Mouse (Mus musculus) T-helper 1 cell (primary cell): ENCODE results near the gene Limd1.
"Not testable (repeated sequence)": the region's sequence is repeated elsewhere in the genome, so short reads cannot be mapped to it uniquely, and the experiment has no call there.

Source experiments
- in situ Hi-C: fragments of 300-600 bp; cut with MboI, MseI; formaldehyde crosslinking; loops from one replicate; pipeline ENCODE4 v1.15.1; 2025; ENCODE audit warnings: high pct_unique_total_duplicates

Gene Limd1

DNA sequence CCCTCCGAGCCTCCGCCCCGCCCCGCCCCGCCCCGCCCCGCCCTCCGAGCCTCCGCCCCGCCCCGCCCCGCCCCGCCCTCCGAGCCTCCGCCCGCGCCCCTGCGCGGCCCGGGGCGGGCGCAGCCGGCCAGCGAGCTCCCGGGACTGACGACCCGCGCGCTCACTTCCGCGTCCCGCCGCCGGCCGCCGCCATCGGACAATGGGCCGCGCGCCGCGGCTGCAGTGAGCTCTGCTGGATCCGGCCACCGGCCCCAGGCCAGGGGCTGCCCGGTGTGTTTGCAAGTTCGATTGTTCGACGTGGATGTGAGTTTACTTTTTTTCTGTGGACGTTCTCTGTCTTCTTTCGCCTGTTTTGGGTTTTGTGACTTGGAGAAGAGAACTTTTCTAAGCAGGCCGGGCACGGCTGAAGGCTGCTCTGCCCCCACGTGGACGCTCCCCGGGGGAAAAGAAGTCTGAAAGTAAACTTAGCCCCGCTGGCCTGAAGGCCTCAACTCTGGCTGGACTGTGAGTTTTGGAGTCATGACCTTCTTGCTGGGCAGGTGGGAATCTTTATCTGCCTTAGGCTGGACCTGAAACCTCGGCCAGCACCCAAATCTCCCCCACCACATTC lies at the start of gene Limd1:
TSS of gene Limd1 (plus strand) at position 121 of the 610 bp plus-strand sequence.
- in situ Hi-C loops, result no loop called here

DNA sequence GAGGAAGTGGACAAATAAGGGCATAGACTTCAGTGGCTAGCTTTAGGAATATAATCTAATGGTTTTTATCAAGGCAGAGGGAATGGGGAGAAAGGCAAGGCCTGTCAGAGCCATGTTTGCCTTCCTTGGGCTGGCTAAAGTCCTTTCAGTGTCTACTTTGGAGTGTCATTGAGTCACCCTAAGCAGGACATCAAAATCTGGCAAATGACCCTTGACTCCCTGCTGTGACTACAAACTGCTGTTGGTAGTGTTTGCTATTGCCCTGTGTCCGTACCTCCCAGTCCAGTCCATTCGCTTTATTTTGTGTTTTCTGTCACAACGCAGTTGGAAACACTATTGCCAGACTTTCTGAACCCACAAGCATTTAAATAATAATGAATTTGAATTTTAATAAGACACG lies 48.6 kb upstream of the Limd1 start:
- in situ Hi-C loops, result no loop called here

DNA sequence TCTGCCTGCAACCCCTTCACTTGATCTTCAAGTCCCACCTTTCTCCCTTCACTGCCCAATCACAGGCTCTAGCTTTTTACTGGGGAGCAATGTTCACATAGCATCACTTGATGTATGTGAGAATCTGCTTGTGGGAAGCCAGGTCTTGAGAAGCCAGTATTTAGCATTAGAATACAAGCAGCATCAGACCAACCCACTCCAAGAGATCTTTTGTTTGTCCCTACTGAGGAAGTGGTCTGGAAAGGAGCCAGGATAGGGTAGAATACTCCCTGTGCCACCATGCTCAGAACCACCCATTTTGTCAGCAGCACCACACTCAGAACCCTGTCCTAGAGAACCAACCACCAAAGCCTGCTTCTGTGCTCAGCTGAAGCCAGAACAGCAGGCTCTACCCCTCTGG lies 47.5 kb upstream of the Limd1 start:
- in situ Hi-C loops, result no loop called here

DNA sequence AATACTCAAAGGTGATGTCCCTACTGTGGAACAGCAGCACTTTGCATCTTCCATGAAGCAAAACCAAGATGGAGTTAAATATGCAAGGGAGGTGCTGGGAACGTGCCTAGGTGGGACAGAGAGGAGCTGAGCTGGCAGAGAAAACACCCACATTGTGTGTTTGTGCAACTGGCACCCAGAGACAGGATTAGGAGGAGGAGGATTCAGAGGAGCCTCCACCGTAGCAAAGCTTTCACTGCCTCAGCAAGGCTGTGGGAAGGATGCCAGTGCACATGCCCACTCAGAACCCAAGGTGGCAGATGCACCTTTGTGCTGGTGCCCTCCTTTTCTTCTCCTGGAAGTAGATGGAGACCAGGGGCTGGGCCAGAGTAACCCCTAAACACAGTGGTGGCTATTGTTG lies 40.3 kb upstream of the Limd1 start:
- in situ Hi-C loops, result no loop called here

DNA sequence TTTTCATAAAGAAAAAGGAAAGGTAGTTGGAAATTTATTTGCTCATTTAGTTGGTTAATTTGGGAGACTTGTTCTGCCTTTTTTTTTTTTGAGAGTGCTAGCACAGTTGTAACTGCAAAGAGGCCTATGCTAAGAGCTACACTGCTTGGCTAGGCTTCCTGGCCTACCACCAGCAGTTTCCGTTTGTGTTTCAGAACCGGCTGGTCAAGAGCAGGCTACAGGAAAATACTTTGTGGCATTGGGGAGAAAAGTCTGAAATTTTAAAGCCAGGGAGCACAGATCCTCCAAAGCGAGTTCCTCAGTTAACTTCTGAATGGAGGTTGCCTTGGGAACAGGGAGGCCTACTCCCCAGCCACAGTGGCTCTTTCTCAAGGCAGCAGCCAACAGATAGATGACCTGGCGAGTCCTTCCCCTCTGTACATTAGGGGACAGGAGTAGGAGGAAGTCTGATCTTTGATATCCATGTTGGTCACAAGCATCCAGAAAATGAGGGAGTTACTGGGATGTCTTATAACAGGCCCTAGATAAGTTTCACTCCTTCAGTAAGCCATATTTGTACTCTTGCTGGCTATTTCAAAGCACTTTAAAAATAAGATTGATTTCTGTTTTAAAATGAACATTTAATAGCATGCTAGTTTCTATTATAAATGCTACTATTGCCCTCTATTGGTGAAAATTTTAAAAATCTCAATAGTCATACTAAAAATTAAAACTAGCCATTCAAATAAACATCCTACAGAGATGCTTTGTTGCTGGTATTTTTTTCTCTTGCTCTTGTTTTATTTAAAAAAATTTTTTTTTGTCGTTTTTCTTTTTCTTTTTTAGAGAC lies 38.1 kb upstream of the Limd1 start:
- in situ Hi-C loops, result no loop called here

DNA sequence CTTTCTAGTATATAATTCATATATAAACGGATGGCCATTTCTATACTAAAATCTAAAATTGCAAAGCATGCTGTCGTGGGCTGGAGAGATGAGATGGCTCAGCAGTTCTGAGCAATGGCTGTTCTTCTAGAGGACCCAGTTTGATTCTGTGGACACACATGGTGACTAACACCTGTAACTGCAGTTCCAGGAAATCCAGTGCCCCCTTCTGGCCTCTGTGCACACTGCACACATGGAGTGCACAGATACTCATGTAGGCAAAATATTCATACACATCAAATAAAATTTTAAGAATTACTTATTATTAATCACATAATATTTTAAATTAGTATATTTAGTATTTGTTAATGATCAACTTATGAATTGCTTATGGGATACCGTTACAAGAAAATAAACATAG lies 31.4 kb upstream of the Limd1 start:
- in situ Hi-C loops, result not testable (repeated sequence)

DNA sequence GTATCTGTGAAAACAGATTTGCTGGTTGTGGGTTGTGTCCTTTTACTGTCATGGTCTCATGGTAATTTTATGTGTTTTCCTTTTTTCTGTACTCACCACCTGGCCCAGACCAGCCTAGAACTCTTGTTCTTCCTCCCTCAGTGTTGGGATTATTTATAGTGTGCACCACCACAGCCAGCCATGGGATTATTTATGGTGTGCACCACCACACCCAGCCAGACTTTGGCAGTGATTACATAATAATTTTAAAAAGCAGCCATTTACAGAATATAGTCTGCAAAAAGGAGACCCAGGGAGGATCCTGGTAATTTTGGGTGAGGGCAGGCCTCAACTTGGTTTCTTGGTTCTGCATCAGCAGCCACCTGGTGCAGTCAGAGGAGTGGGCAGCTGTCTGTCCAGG lies 29.9 kb upstream of the Limd1 start:
- in situ Hi-C loops, result no loop called here

DNA sequence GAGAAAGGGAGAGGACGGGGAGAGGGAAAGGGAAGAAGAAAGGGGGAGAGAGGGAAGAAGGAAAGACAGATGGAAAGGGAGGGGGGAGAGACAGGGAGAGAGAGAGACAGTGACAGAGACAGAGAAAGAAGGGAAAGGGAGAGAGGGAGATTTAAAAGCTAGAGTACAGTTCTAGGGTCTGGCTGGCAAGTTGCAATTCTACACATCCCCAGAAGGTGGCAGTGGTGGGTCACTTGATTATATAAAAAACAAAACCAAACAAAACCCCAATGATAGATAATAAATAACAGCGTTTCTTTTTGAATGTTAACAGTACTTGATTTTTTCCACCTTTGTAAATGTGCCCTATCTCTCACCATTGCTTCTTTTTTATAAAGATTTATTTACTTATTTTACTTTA lies 28.3 kb upstream of the Limd1 start:
- in situ Hi-C loops, result loop anchor here (5.0 kb wide), 1 partner anchor 72 kb away; no protein-coding TSS in a partner anchor

DNA sequence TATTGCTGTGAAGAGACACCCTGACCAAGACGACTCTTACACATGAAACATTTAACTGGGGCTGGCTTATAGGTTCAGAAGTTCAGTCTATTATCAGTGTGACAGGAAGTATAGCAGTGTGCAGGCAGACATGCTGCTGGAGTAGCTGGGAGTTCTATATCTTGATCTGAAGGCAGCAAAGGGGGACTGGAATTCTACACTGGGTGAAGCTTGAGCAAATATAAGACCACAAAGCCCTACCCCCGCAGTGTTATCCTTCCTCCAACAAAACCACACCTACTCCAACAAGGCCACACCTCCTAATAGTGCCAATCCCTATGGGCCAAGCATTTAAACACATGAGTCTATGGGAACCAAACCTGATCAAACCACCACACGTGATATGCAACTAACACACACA lies 26.7 kb upstream of the Limd1 start:
- in situ Hi-C loops, result loop anchor here (5.0 kb wide), 1 partner anchor 71 kb away; no protein-coding TSS in a partner anchor

DNA sequence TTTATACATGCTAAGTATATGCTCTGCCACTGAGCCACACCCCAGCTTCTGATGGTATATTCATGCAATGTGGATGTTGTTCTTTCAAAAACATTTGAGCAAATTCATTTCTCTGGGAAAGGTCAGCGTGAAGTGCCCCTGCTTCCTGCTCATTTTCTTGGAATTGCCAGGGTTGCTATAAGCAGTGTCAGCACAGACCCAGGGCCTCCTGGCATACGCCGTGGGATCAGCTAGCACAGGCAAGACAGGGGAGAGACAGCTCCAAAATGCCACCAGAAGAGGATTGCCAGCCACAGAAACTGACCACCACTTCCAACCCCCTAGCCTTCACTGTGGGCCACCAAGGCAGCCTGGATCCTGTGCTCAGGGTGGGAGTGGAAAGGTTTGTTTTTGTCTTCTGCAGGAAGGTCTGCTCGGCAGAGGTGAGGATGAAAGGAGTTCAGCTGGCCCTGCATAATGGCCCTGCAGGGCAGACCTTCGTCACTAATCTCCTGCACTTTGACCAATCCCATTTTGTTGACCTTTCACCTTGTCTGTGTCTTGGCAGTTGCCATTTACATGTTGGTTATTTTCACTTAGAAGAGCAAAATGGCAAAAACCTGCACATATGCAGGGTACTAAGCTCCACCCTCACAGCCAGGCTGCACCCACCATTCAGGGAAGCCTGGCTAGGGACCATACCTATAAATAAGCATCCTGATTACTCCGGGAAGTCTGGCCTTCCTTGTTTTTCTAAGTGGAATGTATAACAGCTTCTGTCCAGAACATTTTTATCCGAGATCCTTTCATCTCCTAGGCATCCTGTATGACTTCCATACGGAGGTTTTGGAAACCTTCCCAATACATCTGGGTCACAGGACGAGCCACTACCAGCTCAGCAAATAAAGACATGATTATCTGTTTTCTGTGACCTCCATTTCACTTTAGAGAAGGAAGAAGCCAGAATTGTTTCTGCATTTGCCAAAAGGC lies 21.6 kb upstream of the Limd1 start:
- in situ Hi-C loops, result no loop called here

DNA sequence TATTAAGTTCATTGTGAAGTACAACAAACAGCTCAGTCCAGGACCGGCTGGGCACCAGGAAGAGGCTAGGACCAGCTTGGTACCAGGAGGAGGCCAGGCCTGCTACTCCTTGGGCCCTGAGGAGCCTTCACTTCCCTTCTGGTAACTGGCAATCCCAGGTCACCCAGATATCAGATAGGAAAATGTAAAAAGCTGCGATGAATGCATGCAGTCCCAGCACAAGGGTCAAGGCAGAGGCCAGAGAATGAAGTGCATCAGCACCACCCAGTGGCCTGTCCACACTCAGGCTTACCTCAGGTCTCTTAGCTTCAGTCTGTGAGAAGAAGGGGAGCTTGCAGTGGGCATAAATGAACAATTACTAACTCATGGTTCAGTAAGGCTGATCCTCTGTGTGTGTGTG lies 20.9 kb upstream of the Limd1 start:
- in situ Hi-C loops, result no loop called here

DNA sequence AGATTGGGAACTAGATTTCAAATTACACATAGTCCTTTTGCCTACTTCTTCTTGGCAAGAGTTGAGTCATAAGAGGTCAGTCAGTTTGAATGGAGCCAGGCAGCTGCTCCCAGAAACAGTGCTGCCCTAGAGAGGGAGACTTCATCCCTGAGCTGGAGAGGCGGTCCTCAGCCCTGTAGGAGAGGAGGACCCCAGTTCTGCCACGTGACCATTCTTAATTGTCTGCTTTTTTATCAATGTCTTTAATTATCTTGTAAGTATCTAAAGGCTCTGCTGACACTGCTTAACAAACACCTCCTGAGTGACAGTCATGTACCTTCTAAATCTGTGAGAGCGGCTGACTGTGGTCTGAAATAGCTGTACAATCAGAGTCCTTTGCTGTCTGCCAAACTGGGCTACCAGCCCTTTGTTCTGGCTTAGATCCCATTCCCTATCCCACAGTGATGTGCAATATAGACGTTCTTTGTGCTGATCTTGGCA lies 11.3 kb upstream of the Limd1 start:
- in situ Hi-C loops, result no loop called here

DNA sequence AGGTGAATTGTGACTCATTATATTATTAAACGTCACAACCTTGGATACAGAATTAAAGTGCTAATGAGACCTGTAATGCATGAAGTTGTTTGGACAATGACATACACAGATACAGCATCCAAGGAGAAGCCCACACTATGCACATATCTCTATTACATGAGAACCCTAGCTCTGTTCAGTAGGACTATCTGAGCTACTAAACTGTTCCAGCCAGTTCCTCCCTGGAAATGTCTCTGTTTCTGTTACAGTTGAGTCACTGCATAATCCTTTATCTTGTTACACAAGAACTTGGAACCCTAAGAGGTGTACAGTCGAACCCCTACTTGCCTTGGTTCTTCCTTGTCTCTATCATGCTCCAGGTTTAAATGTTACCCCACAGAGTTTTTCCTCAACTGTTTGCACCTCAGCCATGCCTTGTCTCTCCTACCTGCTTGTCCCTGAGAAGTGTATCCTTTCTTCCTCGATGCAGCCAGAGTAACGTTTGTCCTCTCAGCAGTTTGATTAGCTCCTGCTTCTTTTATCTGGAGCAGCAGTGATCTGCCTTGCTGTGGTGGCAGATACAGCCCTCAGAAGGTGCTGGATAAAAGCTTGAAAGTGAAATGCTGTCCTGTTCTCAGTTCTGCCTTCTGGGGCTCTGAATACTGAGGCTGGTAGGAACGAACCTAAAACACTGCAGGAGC lies 10.0 kb upstream of the Limd1 start:
- in situ Hi-C loops, result no loop called here

DNA sequence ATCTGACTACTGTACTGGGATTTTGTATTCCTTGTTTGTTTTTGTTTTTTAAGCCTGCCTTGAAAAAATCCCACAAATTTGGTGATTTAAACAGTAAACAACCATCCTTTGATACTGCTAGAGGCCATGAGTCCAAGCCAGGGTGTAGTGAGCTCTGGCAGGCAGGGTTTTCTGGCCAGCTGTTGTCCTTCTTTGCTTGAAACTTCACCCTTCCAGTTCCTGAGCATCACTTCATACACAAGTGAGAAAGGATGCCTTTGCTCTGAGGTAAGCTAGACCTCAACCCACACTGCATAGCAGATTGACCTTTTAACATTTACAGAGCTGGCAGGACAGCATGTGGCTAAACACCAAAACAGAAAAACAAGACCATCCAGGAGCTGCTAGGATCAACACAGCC lies 9.4 kb upstream of the Limd1 start:
- in situ Hi-C loops, result no loop called here

DNA sequence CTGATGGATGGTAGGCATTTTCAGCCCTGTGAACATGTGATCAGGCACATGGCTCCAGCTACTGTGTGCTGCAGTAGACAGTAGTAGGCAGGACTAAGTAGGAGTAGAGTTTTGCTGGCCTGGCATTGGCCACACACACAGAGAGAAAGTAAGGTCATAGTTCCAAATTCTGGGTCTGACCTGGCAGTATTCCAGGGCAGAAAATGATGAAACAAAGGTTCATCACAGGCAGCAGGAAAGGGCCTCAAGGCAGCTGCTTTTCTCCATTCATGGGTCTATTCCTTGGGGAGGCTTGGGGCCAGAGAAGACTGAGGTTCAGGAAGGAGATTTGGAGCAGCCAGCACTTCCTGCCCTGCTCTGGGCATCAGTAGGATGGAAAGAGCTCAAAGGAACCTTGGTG lies 5.1 kb upstream of the Limd1 start:
- in situ Hi-C loops, result no loop called here

DNA sequence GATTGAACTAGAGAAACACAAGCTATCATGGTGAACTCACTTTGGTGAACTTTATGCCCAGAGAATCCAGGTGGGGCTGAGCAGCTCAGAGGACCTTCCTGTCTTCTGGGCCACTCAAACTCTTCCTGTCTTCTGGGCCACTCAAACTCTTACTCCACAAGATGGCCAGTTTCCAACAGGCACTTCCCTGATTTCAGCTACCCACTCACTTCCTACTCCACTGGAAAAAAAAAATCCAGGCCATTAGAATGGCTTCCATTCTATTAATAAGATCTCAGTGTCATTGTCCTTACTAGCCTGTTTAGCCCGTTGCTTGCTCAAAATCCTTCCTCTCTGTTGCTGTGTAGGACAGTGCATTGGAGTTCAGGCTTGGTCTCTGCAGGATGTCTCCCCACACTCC lies 2.9 kb upstream of the Limd1 start:
- in situ Hi-C loops, result no loop called here

DNA sequence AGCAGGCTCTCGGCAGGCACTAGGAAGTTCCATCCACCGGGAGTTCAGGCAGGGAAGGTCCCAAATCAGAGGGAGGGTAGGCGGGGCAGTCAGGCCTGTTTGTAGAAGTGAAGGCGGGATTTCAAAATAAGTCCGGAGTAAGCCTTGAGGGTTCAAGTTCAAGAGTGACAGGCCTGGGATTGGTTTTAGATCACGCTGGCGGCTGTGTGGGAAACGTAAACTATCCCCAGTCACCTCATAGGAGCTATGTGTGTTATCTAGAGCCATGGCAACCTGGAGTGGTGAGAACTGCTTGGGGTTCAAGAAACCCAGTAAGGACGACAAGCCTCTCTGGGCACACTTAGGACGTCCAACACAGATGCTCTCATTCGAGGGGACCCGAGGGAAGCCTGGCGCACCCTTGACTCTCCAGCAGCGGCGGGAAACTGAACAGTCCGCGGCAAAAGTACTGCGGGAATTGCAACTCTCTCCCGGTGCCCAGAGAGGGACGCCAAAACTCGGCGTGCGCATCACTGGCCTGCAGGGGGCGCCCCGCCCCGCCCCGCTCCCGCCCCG lies 398 bp upstream of the Limd1 start:
- in situ Hi-C loops, result no loop called here

DNA sequence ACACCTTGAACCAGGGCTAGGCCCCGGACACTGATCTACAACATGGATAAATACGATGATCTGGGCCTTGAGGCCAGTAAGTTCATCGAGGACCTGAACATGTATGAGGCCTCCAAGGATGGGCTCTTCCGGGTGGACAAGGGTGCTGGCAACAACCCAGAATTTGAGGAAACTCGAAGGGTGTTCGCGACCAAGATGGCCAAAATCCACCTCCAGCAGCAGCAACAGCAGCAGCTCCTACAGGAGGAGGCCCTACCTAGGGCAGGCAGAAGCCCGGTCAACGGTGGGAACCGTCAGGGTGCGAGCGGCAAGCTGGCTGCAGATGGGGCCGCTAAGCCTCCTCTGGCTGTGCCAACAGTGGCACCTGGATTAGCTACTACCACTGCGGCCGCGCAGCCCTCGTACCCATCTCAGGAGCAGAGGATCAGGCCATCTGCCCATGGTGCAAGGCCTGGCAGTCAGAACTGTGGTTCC lies 727 bp downstream of the Limd1 start:
- in situ Hi-C loops, result no loop called here

DNA sequence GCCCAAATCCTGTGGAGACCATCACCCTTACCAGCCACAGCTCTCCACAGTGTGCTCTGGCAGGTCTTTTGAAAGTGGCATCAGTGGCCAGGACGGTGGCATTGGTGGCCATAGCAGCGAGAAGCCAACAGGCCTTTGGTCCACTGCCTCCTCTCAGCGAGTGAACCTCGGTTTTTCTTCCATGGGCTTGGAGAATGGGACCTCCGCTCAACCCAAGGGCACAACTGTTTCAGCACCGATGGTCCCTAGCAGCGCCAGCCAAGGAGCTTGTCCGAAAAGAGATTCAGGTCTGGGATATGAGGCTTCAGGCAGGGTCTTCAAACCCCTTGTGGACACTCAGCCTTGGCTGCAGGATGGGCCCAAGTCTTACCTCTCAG lies 1.4 kb downstream of the Limd1 start:
- in situ Hi-C loops, result no loop called here

DNA sequence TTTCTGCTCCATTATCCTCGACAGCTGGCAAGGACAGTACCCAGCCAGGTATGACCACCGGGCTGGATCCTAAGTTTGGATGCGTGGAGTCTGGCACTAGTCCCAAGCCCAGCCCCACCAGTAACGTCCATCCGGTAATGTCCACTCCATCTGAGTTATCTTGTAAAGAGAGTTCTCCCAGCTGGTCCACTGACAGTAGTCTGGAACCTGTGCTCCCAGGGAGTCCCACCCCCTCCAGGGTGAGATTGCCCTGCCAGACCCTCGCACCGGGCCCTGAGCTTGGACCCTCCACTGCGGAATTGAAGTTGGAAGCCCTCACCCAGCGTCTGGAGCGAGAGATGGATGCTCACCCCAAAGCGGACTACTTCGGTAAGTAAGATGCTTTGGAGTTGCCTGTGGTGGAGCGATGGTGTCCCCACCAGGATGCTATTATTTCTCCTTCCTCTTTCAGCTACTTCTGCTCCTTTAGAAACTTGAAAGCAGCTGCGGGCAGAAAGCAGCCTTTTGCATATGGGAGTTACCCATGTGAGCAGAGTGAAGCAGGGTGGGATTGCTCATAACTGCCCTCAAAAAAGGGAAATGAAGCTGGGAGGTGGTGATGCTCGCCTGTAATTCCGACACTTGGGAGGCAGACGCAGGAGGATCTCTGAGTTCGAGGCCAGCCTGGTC lies 1.9 kb downstream of the Limd1 start:
- in situ Hi-C loops, result no loop called here

DNA sequence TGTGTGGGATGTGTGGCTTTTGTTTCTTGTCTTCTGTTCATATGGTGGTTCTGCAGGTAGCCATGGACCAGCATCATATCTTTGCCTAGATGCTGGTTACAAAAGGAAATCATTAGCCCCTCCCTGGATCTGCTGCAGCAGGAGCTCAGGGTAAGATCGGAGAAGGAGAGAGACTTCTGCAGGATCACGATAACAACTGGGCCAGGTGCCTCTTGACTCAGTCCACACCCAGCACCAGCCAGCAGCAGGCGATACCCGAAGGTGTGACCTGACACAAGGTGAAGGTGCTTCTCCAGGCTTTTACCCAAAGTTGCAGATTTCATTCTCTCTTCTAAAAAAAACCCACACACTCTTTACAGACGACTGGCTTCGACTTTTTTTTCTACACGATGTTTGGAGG lies 2.6 kb downstream of the Limd1 start:
- in situ Hi-C loops, result no loop called here
